23 mouse cellular contexts compared by ENCODE assay signal in genomic region chr1:179787281-179787680, GRCm38 (mm10). TPM values are rescaled to one million over a fixed set of nuclear protein-coding genes. Genes with fewer than 3 reads are reported as not detected.
DNase-seq lines count a peak whose midpoint lies in the region; ATAC-seq and TF ChIP-seq lines count a peak whose summit lies in the region.
"Had no signal": no experiment of that assay in that cellular context is flagged by ENCODE, and none has a peak within 500 bp of the region (broad histone marks: within the 10 kb centered on the region; RNA-seq: fewer than 3 reads in every experiment).

No protein-coding gene starts in this region.

- TF ChIP-seq RAD21 in CH12.LX (IDR thresholded peaks at IDR 0.05; ENCODE audit: low read depth, low read length): no peak

- no peaks in the 10 kb centered on the region for H3K9me3 ChIP-seq in CH12.LX (replicated peaks; ENCODE audit: low read length)
- H3K9me3 ChIP-seq: embryonic facial prominence, embryonic 12.5 days; forebrain, embryonic 12.5 days; heart, embryonic 13.5 days; hindbrain, embryonic 12.5 days; intestine, embryonic 15.5 days had no signal

- peaks cover 16% of the 10 kb centered on the region for H3K79me2 ChIP-seq in CH12.LX (replicated peaks; ENCODE audit: control insufficient read depth, extremely low read depth, insufficient read depth, poor library complexity, severe bottlenecking)

- no peaks in the 10 kb centered on the region for H3K27me3 ChIP-seq in CH12.LX (replicated peaks)
- H3K27me3 ChIP-seq: embryonic facial prominence, embryonic 12.5 days; forebrain, embryonic 12.5 days; heart, embryonic 13.5 days; hindbrain, embryonic 12.5 days; intestine, embryonic 15.5 days had no signal

- peak overlapping the region; percentile 63 for H3K9ac ChIP-seq in CH12.LX (ENCODE audit: insufficient read depth, low read depth)
- H3K9ac ChIP-seq: embryonic facial prominence, embryonic 12.5 days; forebrain, embryonic 12.5 days; heart, embryonic 13.5 days; hindbrain, embryonic 12.5 days; intestine, embryonic 15.5 days had no signal

- peaks cover 36 to 46% of the 10 kb centered on the region in 2 experiments for H3K36me3 ChIP-seq in CH12.LX (replicated peaks in 1 of 2; ENCODE audit: control insufficient read depth in 1 of 2, insufficient read depth in 1 of 2, low read length in 1 of 2)

- H3K4me1 ChIP-seq in CH12.LX (ENCODE audit: control insufficient read depth in 1 of 2, insufficient read depth in 2 of 2): peaks cover 4 to 53% of the 10 kb centered on the region in 2 experiments; a peak in 3 of 4 replicates
- H3K4me1 ChIP-seq: embryonic facial prominence, embryonic 12.5 days; forebrain, embryonic 12.5 days; heart, embryonic 13.5 days; hindbrain, embryonic 12.5 days; intestine, embryonic 15.5 days had no signal

- peak overlapping the region; percentile 66 for H3K27ac ChIP-seq in CH12.LX (ENCODE audit: insufficient read depth, low read depth)
- H3K27ac ChIP-seq: embryonic facial prominence, embryonic 12.5 days; forebrain, embryonic 12.5 days; heart, embryonic 13.5 days; hindbrain, embryonic 12.5 days; intestine, embryonic 15.5 days had no signal

- DNase-seq in spleen, postnatal 36 days (ENCODE audit: low spot score in 2 of 2): peak; percentile 53 to 57
- no peak for DNase-seq in spleen, adult 18-20 months
- peak; percentile 86 for DNase-seq in CH12.LX (ENCODE audit: extremely low read depth)
- no peak for DNase-seq in ovary, postnatal 36 days (ENCODE audit: low spot score)
- DNase-seq in left cerebral cortex, postnatal 25 days (ENCODE audit: low spot score in 2 of 2): no peak
- DNase-seq in neural tube, embryonic 10.5 days (ENCODE audit: extremely low spot score, low spot score): no peak
- DNase-seq: adrenal gland, adult 2 months; adrenal gland, postnatal 25 days; cerebellum, adult 2 months; cerebellum, postnatal 14 days; gastrocnemius, postnatal 10 days; heart, postnatal 36 days had no signal

- H3K4me2 ChIP-seq in CH12.LX (ENCODE audit: insufficient read depth, low read depth, poor library complexity, severe bottlenecking): peak overlapping the region; percentile 92
- H3K4me2 ChIP-seq: embryonic facial prominence, embryonic 12.5 days; forebrain, embryonic 12.5 days; heart, embryonic 13.5 days; hindbrain, embryonic 12.5 days; intestine, embryonic 15.5 days had no signal

- in situ Hi-C loops in CH12.LX (cut with MboI; ENCODE audit: low pct_ligation_motif_present, low pct_unique_long_range_greater_than_20kb, low sequenced_read_pairs): no loop called here

- dilution Hi-C loops in CH12.LX (cut with MboI; ENCODE audit: extremely low pct_ligation_motif_present, extremely low pct_unique_long_range_greater_than_20kb, low sequenced_read_pairs): no loop called here

- no peak for TF ChIP-seq CTCF in CH12.LX (conservative IDR thresholded peaks at IDR 0.05 in 1 of 2, IDR thresholded peaks at IDR 0.05 in 1 of 2; ENCODE audit: low read depth in 2 of 2, low read length in 2 of 2)

- intact Hi-C loops in left cerebral cortex, postnatal 25 days (cut with DNase I): no loop called here

- peak overlapping the region in 1 of 3 experiments; percentile 39 for H3K4me3 ChIP-seq in CH12.LX (replicated peaks in 1 of 3; ENCODE audit: low read depth in 2 of 3, low read length in 2 of 3, poor library complexity in 1 of 3)
- H3K4me3 ChIP-seq: embryonic facial prominence, embryonic 12.5 days; forebrain, embryonic 12.5 days; heart, embryonic 13.5 days; hindbrain, embryonic 12.5 days; intestine, embryonic 15.5 days had no signal

- peak; percentile 69; the same call in 1 of the 2 replicates for ATAC-seq in megakaryocyte, adult 5-6 weeks (ENCODE audit: poor library complexity, severe bottlenecking)
- ATAC-seq: forebrain, embryonic 16.5 days; intestine, embryonic 15.5 days had no signal

- no peak; the same call in 1 of the 2 replicates for TF ChIP-seq POLR2A in CH12.LX (IDR thresholded peaks at IDR 0.05; ENCODE audit: low read depth, low read length)

- TF ChIP-seq EP300 in CH12.LX (IDR thresholded peaks at IDR 0.05; ENCODE audit: low read length): peak; percentile 84

TF ChIP-seq in CH12.LX, 34 proteins besides CTCF, POLR2A, EP300 and RAD21:
- peak; percentile 90 for TF ChIP-seq MAX (IDR thresholded peaks at IDR 0.05; ENCODE audit: low read length)
- peak; percentile 29; the same call in 1 of the 2 replicates for TF ChIP-seq HCFC1 (IDR thresholded peaks at IDR 0.05; ENCODE audit: low read depth, low read length)
- TF ChIP-seq ELF1 (IDR thresholded peaks at IDR 0.05; ENCODE audit: low read depth, low read length): peak; percentile 59
- peak; percentile 46; the same call in 1 of the 2 replicates for TF ChIP-seq BHLHE40 (IDR thresholded peaks at IDR 0.05; ENCODE audit: low read depth, low read length)
- TF ChIP-seq ZMIZ1 (IDR thresholded peaks at IDR 0.05; ENCODE audit: low read depth, low read length): no peak
- TF ChIP-seq JUND (conservative IDR thresholded peaks at IDR 0.05; ENCODE audit: low read depth, low read length): 0 out of 2 replicates have a peak, but pooled peaks have one; percentile 14
- TF ChIP-seq TBP (conservative IDR thresholded peaks at IDR 0.05; ENCODE audit: low read depth, low read length): peak; percentile 44; the same call in 1 of the 2 replicates
- TF ChIP-seq TCF12 (IDR thresholded peaks at IDR 0.05; ENCODE audit: low read depth, low read length): peak; percentile 60; the same call in 1 of the 2 replicates
- TF ChIP-seq RCOR1 (conservative IDR thresholded peaks at IDR 0.05; ENCODE audit: low read depth, low read length): no peak
- peak; percentile 34; the same call in 1 of the 2 replicates for TF ChIP-seq ETS1 (conservative IDR thresholded peaks at IDR 0.05; ENCODE audit: low read depth, low read length)
- peak; percentile 81; the same call in 1 of the 2 replicates for TF ChIP-seq MXI1 (IDR thresholded peaks at IDR 0.05; ENCODE audit: low read depth, low read length)
- TF ChIP-seq SIN3A (IDR thresholded peaks at IDR 0.05; ENCODE audit: low read length): peak; percentile 40; the same call in 1 of the 2 replicates
- TF ChIP-seq POLR2AphosphoS2 (IDR thresholded peaks at IDR 0.05; ENCODE audit: low read depth, low read length): no peak
- no peak for TF ChIP-seq CHD1 (IDR thresholded peaks at IDR 0.05; ENCODE audit: low read depth, low read length)
- 0 out of 2 replicates have a peak, but pooled peaks have one; percentile 14 for TF ChIP-seq MAFK (IDR thresholded peaks at IDR 0.05; ENCODE audit: insufficient replicate concordance, low read length)
- peak; percentile 98 for TF ChIP-seq MYC (IDR thresholded peaks at IDR 0.05; ENCODE audit: low read depth, low read length)
- TF ChIP-seq CHD2 (IDR thresholded peaks at IDR 0.05; ENCODE audit: low read length): no peak
- peak; percentile 53 for TF ChIP-seq MEF2A (IDR thresholded peaks at IDR 0.05; ENCODE audit: borderline replicate concordance, low read depth, low read length)
- TF ChIP-seq IRF4 (IDR thresholded peaks at IDR 0.05; ENCODE audit: low read depth, low read length): 0 out of 2 replicates have a peak, but pooled peaks have one; percentile 58

RNA-seq across cellular contexts. Expression of gene Gm10518, which starts 15.9 kb away (rescaled TPM):
- total RNA-seq in CH12.LX (2012; rRNA removed) (8.0 TPM in 2 replicates), CH12.LX (2014; rRNA removed) (not detected in 2 replicates)
- polyA plus RNA-seq in CH12.LX (2012; ENCODE audit: insufficient read length, low read depth): 0.40 TPM in 1 of 2 replicates, not detected in the other
- not detected in 2 replicates for total RNA-seq in megakaryocyte, adult 5-6 weeks (2015)
- 0.12 and 0.18 TPM in 2 replicates for total RNA-seq in megakaryocyte, adult 5-6 weeks (2017)
- total RNA-seq in left cerebral cortex, postnatal 25 days (2021): not detected
- total RNA-seq: adrenal gland, postnatal 25 days; gastrocnemius, postnatal 10 days; gastrocnemius, postnatal 4 days; heart, adult 8-10 months; heart, postnatal 36 days had no signal
- polyA plus RNA-seq: adrenal gland, adult 2 months; cerebellum, adult 2 months; cortical plate, adult 2 months; embryonic facial prominence, embryonic 12.5 days; forebrain, embryonic 16.5 days; frontal cortex, adult 2 months; heart, embryonic 13.5 days; intestine, embryonic 15.5 days had no signal

RNA-seq across cellular contexts. Expression of gene Ahctf1, which starts 16.2 kb away (rescaled TPM):
- total RNA-seq in CH12.LX (2012; rRNA removed) (79.2 and 81.0 TPM in 2 replicates), CH12.LX (2014; rRNA removed) (111 and 127 TPM in 2 replicates)
- 90.3 and 96.0 TPM in 2 replicates for polyA plus RNA-seq in CH12.LX (2012; ENCODE audit: insufficient read length, low read depth)
- 25.4 and 26.5 TPM in 2 replicates for total RNA-seq in megakaryocyte, adult 5-6 weeks (2015)
- 28.3 and 31.5 TPM in 2 replicates for total RNA-seq in megakaryocyte, adult 5-6 weeks (2017)
- 10 to 100 TPM; 30.4 to 34.8 TPM for total RNA-seq in left cerebral cortex, postnatal 25 days (2021)

RNA-seq across cellular contexts. Expression of gene Kif28, which starts 42.2 kb away (rescaled TPM):
- 0.04 TPM in 1 of 2 replicates, not detected in the other for total RNA-seq in CH12.LX (2012; rRNA removed)
- not detected in 2 replicates for total RNA-seq in CH12.LX (2014; rRNA removed)
- polyA plus RNA-seq in CH12.LX (2012; ENCODE audit: insufficient read length, low read depth): 0.07 and 0.11 TPM in 2 replicates
- total RNA-seq in megakaryocyte, adult 5-6 weeks (2015): not detected in 2 replicates
- total RNA-seq in megakaryocyte, adult 5-6 weeks (2017): not detected in 2 replicates
- under 1 TPM in 1 of 2 experiments, not detected in 1; 0.23 TPM for total RNA-seq in left cerebral cortex, postnatal 25 days (2021)
- total RNA-seq: adrenal gland, adult 2 months; adrenal gland, postnatal 25 days had no signal
- polyA plus RNA-seq: adrenal gland, adult 2 months; forebrain, embryonic 12.5 days; forebrain, embryonic 16.5 days; heart, embryonic 13.5 days; hindbrain, embryonic 12.5 days; intestine, embryonic 15.5 days had no signal

Comparison
In these comparisons a context has a peak if more than half of its experiments do, and no peak if none do; other contexts are left out.
1. DNase-seq: peak in spleen, postnatal 36 days (2 of 2) and CH12.LX (single experiment); none in spleen, adult 18-20 months (0 of 2), ovary, postnatal 36 days (single experiment), left cerebral cortex, postnatal 25 days (0 of 2) and neural tube, embryonic 10.5 days (single experiment).